Mouse (Mus musculus) thymus, postnatal 10 days (tissue): Measurements from ENCODE around the gene Gng3.
A peak's percentile ranks its signal among the peaks of the same experiment; 100 is the strongest.

Experiments
- DNase-seq, 2 experiments: peaks; one replicate each; pipeline ENCODE4 v3.0.0; 2021; ENCODE audit warnings: low spot score in 2 of 2

Gene Gng3

GRCm38 (mm10) chr19:8806810-8807209 lies 32.2 kb downstream of the Gng3 start:
- no peak for DNase-seq

- no peak for DNase-seq
Observed at GRCm38 (mm10) chr19:8803879-8804660, 34.9 kb downstream of the Gng3 start.

- no peak for DNase-seq
Observed at GRCm38 (mm10) chr19:8803204-8803780, 35.7 kb downstream of the Gng3 start.

GRCm38 (mm10) chr19:8802130-8802821 lies 36.7 kb downstream of the Gng3 start, which contains the start of gene Zbtb3:
TSS of gene Zbtb3 (plus strand) at chr19:8802555.
- peak; percentile 85 to 92 for DNase-seq

- no peak for DNase-seq
Observed at GRCm38 (mm10) chr19:8798947-8799315, 40.1 kb downstream of the Gng3 start.

- DNase-seq = peak; percentile 85 to 87
Observed at GRCm38 (mm10) chr19:8798264-8798946, 40.6 kb downstream of the Gng3 start, which contains the start of gene Polr2g. TSS of gene Polr2g (minus strand) at chr19:8798577.

- DNase-seq = no peak
Observed at GRCm38 (mm10) chr19:8790171-8790570, 48.8 kb downstream of the Gng3 start.

- DNase-seq = no peak
Observed at GRCm38 (mm10) chr19:8789171-8789570, 49.8 kb downstream of the Gng3 start.

- no peak for DNase-seq
Observed at GRCm38 (mm10) chr19:8788521-8788920, 50.5 kb downstream of the Gng3 start.
